Mouse (Mus musculus) kidney, adult 9 months (tissue): ENCODE data around the gene Fbxl18.

ENCODE experiments used
- DNase-seq: peaks from one replicate; pipeline ENCODE4 v3.0.0; 2022

Gene Fbxl18

DNA sequence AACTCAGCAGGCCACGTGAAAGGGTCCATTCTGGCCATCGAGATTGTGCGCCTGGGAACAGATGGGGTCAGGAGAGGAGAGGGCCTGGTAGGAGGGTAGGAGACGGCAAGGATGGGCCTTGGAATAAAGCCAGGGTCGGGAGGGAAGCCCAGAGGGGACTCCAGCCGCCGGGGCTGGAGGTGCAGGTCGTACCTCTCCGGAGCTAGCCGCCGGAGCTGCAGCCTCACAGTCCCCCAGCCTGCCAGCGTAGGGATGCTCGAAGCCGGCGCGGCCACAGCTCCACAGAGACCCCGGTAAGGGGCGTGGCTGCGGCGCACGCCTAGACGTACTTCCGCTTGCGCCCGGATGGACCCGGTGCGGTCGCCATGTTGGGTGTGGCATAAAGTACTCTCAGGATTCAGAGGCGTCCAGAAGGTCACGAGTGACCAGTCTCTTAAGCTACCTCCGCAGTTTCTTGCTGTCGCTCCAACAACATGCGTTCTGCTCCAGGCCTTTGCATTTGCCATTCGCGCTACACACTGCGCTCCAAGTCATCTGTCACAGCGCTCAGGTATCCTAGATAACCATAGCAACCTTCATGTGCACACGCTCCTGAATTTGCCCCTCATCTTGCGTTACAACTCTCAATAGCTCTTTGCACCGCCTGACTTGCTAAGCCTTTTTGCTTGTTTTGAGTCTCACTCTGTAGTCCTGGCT lies at the start of gene Fbxl18:
Gene Fbxl18 (minus strand): TSS at position 504 of the 696 bp plus-strand sequence.
- peak; percentile 93 for DNase-seq

DNA sequence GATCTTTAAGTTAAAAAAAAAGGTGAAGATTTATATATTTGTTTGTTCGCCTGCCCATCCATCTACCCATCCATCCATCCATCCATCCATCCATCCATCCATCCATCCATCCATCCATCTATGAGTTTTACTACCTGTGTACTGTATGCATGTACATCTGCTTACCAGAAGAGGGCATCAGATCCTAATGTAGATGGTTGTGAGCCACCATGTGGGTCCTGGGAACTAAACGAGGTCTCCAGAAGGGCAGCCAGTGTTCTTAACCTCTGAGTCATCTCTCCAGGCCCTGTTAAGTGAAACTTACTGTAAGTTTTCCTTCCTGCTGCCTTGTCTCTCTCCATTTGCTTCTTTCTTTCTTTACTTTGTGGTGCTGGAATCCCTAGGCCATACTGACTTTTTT lies 45.2 kb upstream of the Fbxl18 start:
- no peak for DNase-seq

DNA sequence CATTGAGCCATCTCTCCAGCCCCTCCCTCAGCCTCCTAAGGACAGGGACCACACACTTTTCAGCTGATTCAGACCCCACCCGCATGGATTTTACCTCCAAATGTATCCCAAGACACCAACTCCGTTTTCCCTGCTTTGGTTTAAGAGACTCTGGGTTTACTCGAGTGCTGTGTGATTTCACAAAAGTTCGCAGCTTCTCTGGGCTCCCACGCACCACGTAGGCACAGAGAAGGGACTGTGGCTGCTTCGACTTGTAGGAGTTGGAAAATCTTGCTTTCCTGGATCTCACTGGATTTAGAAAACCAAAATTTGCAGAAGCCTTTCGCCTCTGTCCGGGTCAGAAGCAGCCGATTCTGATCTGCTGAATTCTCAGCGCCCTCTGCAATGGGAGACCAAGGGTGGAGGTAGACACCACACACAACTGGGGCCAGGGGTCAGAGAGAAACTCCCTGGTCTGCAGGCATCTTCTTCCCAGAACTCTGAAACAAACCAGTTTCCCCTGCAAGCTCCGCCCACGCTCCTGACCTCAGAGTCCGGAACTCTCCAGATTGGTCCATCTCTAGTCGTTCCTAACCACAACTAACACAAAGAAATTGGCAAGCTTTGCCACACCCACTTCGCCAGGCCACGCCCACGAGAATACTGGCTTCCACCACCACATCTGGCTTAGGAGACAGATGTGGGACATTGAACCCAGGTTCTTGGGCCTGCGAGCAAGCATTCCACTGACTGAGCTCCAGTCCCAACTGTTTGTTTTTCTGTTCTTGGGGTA lies 42.9 kb upstream of the Fbxl18 start:
- DNase-seq, result peak; percentile 39

DNA sequence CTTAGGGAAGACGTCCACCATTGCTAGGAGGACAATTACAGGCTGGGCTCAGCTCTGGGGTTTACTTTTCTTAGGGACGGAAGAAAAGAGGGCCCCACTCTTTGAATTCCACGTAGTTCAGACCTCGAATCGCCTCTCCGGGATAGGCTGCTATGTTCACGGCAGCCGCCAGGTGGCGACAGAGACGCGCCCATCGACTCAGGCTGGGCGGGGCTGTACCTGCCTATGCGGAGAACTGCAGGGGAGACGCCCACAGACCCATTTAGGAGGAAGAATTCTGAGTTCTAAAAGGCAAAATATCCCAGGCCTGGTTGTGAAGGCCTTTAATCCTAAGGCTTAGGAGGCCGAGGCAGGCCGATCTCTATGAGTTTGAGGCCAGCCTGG lies 41.1 kb upstream of the Fbxl18 start:
- DNase-seq, result peak; percentile 82

DNA sequence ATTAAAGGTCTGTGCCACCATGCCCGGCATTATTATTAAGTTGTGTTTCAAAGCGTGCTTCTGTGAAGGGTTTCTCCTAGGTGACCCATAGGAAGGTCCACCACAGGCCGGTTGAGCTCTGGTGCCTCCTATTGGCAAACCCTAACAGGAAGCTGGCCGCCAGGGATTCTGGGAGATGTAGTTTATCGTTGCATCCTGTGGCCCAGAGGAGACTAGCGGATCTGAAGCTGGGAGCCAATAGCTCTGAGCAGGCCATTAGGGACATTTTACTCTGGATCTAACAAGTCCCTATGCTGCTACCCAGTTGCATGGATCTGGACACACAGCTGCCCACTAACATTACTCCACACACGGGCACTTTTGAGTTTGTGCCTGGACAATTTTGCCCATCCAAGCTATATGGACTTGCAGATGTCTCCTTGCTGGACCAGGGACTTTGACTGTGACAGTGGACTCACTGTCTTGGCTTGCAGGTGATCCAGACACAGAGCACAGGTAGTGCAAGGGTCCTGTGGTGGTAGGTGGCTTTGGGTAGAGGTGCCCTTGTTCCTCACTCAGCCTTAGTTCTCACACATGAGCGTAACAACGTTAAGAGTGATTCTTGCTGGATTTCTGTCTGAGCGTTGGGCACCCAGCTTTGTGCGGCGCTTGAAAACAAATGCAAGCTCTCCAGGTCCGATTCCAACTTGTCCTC lies 40.6 kb upstream of the Fbxl18 start:
- peak; percentile 94 for DNase-seq

DNA sequence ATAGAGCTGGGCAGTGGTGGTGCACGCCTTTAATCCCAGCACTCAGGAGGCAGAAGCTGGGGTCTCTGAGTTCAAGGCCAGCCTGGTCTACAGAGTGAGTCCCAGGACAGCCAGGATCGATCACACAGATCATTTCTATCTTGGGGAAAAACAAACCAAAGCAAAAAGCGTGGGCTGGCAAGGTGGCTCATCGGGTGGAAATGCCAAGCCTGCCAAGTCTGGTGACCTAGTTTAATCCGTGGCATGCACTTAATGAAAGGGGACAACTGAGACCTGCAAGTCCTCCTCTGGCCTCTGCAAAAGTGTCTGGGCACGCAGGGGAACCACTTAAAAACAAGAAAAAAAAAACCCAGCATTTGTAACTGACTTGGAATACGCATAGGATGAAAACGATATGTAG lies 37.5 kb upstream of the Fbxl18 start:
- no peak for DNase-seq

DNA sequence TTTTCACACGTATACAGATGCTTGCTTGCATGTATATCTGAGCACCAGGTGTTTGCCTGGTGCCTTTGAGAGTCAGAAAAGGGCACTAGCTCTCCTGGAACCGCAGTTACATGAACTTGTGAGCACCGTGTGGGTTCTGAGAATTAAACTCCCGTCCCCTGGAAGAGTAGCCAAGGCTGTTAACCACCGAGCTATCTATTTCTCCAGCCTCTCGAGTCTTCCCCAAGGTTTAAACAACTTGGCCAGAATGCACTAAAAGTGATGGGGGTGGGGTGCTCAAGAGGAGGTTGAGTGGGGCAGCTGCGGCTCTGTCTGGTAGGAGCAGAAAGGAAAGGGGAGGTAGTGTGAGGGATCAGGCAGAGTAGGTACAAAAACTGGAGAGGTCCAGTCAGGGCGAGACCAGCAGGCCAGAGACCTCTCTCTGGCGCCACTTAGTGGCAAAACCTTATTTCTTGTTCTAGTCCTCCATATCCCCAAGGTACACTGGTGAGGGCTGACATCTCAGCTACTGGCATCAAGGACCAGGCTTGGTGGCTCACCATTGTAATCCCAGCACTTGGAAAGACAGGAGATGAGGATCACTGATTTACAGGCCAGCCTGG lies 37.0 kb upstream of the Fbxl18 start:
- DNase-seq, result peak; percentile 95

DNA sequence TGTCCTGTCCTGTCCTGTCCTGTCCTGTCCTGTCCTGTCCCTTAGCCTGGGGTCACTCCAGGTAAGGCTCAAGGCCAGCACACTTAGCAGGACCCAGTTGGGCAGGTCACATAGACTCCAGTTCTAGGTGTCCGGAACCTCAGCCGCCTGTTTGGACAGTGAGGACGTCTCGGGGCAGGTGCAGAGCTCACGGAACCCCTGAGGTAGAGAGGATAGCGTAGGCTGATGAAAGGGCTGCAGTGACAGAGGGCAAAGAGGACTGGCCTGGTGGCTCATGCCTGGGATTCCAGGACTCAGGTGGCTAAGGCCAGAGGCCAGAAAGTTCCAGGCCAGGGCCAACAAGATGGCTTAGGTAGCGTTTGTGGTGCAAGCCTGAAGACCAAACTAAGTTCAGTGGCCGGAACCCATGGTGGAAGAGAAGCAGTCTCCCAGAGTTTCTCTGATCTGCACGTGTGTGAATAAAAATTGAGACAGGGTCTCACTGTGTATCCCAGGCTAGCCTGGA lies 36.1 kb upstream of the Fbxl18 start:
- DNase-seq, result no peak

DNA sequence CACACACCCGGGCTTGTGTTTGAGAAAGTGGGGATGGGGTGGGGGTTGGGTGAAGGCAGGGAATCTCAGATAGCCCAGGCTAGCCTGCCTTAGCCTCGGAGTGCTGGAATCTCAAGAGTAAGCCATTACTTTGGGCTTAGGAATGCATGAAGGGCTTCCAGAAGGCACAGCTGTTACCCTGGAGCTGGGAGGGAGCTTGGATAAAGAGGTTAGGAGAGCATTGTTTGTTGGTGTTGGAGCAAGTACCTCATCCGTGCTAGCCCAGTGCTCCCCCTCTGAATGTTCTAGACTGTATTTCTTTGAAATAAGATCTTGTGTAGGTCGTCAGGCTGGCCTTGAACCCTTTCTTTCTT lies 34.2 kb upstream of the Fbxl18 start:
- peak; percentile 43 for DNase-seq

DNA sequence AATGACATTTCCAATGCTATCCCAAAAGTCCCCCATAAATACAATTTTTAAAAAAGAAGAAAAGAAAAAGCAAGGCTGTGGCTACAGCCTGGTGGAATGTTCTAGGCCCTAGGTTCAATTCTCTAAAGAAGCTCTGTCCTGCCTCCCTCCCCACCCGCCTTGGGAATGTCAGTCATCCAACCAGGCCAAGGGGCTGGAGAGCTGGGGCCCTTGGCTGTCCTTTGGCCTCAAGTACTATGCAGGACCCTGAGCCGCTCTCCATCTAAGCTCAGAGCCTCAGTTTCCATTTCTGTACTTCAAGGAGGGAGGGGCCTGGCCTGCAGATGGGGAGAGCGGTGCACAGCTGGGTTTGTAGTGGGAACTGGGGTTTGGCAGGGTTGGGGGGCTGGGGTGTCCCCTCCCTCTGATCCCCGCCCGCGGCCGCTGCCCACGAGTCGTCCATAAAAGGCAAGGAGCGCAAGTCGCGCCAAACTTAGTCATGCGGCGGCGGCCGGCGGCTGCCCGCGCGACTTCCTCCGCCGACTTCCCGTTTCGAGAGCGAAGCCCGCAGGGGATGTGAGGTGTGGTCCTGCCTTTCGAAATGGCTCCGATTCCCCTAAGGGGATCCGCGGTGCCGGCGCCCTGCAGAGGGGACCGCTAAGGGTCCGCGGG lies 33.7 kb upstream of the Fbxl18 start:
- DNase-seq, result peak; percentile 78

DNA sequence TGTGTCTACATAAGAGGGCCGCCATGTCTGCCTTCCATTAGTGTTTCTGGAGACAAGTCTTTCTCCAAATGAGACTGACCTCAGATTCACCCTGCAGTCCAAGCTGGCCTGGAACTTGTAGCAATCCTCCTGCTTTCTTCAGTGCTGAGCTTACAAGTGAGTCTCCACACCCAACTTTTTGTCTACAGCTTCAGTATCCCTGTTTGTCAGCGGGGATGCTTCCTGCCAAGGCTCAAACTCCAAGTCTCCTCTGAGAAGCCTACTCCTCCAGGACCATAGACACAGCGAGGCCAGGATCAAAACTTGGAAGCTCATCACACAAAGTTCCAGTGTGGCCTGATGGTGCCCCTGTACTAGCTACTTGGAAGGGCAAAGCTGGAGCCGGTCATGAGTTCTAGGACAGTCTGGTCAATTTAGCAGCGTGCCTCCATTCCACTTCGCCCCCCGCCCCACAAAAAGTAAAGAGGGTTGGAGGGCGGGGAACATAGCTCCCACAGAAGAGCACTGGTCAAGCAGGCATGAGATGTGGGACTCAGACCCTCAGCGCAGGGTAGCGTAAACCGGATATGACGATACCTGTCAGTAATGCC lies 32.2 kb upstream of the Fbxl18 start:
- DNase-seq, result no peak

DNA sequence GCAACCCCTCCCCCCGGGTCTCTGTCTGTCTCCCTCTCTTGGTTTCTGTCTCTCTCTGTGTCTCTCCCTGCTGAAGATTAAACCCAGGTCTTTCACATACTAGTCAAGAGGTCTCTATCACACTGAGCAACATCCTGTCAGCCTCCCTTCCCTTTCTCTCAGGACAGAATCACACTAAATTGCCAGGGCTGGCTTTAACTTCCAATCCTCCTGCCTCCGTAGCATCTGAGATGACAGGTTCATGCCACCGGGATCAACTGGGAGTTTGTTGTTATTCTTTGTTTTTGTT lies 31.7 kb upstream of the Fbxl18 start:
- no peak for DNase-seq

DNA sequence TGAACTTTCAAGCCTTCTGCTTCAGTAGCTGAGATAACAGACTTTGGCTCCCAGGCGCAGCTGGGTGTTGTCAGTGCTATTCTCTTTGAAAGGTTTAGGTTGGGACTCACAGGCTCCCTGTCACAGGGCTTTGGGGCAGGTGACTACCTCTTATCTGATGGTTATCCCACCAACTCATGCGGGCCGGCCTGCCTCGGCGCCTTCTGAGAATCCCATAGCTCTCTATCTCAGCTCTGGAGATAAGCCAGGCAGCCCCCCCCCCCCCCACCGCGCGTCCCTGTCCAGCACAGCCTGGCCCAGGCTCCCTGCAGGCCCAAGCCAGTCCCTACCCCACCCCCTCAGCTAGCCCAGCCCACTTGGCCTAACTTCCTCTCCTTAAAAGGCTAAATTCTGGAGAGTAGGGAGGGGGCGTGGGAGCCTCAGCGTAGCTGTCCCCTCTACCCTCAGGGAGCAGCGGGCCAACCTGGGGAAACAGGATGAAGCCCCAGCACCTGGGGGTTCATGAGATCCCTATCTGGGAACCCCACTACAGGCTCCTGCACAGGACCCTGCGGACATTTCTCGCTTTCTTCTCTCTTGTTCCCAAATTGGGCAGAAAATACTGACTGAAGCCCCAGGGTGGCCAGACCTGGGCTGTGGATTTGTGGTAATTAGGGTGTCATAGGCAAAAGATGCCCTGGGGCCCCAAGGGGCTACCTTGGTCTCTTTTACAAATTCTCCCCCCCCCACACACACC lies 31.2 kb upstream of the Fbxl18 start:
- no peak for DNase-seq

DNA sequence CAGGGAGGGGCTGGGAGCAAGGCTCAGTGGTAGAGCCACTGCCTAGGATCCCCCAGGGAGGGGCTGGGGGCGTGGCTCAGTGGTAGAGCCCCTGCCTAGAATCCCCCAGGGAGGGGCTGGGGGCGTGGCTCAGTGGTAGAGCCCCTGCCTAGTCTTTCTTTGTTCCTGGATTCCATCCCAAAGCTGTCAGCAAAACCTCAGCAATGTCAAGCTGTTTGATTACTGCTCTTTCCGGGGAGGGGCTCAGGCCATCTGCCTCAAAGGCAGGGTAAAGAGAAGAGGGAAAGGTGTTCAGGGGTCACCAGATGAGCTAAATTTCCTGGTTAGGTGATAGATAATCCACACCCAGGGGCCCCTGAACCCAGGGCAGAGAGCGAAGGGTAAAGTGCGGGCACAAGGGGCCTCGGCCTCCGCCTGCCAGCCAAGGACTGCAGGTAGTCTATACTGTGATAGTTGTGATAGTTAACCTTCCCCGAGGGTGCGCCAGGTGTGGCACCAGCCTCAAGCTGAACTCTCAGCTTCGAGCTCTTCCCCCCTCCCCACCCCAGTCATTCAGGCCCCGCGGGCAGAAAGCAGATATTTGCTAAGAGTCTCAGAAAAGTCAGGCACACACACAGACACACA lies 29.2 kb upstream of the Fbxl18 start:
- peak; percentile 65 for DNase-seq

DNA sequence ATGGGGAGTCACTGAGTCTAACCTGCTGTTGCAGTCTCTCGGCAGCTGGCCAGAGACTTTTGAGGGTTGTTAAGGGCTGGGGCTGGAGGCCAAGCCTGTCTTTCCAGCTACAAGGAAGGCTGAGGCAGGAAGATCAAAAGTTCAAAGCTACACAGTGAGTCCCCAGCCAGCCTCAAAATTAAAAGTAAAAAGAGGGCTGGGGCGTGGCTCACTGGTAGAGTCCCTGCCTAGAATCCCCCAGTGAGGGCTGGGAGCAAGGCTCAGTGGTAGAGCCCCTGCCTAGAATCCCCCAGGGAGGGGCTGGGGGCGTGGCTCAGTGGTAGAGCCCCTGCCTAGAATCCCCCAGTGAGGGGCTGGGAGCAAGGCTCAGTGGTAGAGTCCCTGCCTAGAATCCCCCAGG lies 28.6 kb upstream of the Fbxl18 start:
- no peak for DNase-seq

DNA sequence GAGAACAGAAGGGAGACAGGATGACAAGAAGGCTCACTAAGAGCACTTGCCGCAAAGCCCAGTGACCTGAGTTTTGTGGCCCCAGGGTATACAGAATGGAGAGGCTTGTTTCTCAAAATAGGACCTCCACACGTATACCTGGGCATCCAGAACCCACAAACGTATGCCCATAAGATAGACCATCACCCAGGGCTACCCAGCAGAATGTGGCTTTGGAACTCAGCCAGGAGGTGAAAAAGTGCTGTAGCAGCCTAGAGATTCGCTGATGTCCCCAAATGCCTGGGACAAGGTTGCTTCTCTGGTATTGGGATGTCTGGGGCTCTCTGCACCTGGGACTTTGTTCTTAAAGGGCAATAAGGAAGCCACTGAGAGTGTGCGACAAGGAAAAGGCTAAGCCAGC lies 27.0 kb upstream of the Fbxl18 start:
- no peak for DNase-seq

DNA sequence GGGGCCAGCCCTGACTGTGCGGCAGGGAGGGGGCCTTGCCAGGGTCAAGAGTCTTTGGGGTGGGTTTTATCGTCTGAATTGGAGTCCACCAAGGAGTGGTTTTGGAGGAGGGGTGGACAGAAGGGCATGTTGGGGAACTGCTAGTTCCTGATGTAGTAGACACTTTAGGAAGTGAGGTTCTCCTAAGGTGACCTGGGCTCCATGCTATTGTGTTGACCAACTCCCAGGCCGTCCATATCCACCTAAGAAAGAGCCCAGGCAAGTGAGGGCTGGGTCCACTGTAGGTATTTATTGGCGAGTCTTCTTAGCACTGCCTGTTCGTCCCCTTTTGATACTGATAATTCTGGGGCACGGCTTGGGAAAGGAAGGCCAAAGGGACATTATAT lies 25.8 kb upstream of the Fbxl18 start:
- DNase-seq, result no peak

DNA sequence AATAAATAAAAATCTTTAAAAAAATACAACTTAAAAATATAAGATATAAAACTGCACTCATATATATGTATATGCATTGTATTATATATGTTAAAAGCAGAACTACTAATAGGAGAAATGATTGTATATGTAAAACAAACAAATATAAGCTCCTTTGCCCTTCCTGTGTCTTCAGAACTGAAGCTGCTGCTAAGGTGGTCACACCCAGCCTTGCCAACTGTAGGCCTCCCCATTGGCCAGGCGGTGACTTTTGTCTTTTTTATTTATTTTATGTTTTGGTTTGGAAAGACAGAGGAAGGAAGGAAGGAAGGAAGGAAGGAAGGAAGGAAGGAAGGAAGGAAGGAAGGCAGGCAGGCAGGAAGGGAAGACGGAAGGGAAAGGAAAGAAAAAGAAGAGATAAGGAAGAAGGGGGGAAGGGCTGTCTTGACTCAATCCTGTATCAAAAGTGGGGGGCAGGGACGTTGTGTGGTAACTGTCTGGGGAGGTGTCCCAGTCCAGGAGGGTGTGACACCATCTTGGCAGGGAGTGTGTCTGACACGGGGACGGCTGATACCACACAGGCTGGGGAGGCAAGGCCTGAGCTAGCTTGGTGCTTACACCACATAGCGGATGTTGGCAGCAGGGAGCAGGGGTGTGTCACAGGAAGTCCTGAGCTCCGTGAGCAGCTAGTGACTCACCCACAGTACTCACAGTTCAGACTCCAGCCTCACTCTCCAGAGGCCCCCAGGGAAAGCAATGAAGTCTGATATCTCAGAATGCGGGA lies 25.3 kb upstream of the Fbxl18 start:
- peak; percentile 80 for DNase-seq

DNA sequence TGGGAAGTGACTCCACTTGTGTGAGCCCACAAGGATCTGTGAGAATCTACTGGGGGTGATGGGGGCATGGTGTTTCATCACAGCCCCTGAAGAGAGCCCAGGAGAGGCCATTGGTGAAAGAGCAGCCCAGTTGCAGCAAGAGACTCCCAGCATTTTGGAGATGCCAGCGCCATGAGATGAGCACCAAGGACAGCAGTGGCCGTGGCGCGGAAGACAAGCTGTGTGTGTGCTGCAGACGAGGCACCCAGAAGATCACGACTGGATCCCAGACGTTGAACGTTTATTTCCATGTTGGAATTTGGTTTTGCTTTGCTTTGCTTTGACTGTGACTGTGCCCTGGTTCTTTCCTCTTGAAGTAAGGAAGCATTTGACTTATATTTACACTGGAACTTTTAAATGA lies 22.2 kb upstream of the Fbxl18 start:
- no peak for DNase-seq

DNA sequence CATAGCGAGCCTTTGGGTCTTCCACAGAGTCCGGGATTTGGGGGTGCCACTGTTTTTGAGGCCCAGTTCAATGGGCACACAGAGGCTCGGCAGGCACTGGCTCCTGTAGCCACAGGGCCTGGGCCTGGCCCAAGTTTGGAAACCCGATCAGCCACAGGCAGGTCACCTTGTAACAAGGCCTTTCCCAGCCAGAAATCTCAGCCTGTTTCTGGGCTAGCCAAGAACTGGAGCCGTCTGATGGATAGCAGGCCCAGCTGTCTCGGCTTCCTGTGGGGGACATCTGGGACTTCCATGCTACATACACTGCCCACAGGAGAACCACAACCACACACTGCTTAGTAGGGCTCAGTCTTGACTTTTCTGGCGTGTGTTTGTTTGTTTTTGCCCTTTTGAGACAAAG lies 21.4 kb upstream of the Fbxl18 start:
- DNase-seq, result no peak

DNA sequence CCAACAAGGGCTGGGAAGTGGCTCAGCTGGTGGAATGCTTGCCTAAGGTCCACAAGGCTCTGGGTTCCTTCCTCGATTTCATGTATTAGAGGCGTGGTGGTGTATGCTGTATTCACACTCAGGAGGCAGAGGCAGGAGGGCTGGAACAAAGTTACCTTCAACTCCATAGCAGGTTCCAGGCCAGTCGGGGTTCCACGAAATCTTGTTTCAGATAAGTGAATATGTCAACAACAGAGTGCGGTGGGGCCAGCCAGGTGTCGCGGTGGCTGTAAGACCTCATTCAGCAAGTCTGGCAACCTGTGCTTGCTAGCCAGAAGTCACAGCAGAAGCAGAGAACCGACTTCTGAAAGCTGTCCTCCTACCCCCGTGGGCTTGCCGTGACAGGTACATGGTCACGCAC lies 20.0 kb upstream of the Fbxl18 start:
- DNase-seq, result no peak
